Mouse (Mus musculus) hindbrain, embryonic 15.5 days (tissue): ENCODE measurements around the gene Ankrd33b. TPM values are rescaled to one million over a fixed set of nuclear protein-coding genes. Genes with fewer than 3 reads are reported as not detected.

ENCODE experiments used
- ATAC-seq: fragments of 200-750 bp; cut with Nextera tagmentation; 2 replicates; pipeline ENCODE4 v1.8.0; 2017; ENCODE audit warnings: low read depth, moderate number of reproducible peaks, moderate TSS enrichment; ENCODE audit not compliant: low FRiP score
- H3K27ac ChIP-seq: fragments of 300-500 bp; sonication (generic); replicated peaks from 2 replicates; pipeline ENCODE4 v1.5.1; 2015; ENCODE audit warnings: mild to moderate bottlenecking, inconsistent platforms
- H3K27me3 ChIP-seq: fragments of 300-500 bp; sonication (generic); 2 replicates; pipeline ENCODE4 v1.6.1; 2015; ENCODE audit warnings: control low read depth, inconsistent platforms
- H3K36me3 ChIP-seq: fragments of 300-500 bp; sonication (generic); 2 replicates; pipeline ENCODE4 v1.6.1; 2015; ENCODE audit warnings: control low read depth, inconsistent platforms
- H3K4me1 ChIP-seq: fragments of 300-500 bp; sonication (generic); replicated peaks from 2 replicates; pipeline ENCODE4 v1.6.1; 2015; ENCODE audit warnings: control low read depth, inconsistent platforms
- H3K4me2 ChIP-seq: fragments of 300-500 bp; sonication (generic); 2 replicates; pipeline ENCODE4 v1.6.1; 2015; ENCODE audit warnings: moderate library complexity, mild to moderate bottlenecking, inconsistent platforms
- H3K4me3 ChIP-seq: fragments of 300-500 bp; sonication (generic); 2 replicates; pipeline ENCODE4 v1.5.1; 2015; ENCODE audit warnings: mild to moderate bottlenecking, inconsistent platforms
- H3K9ac ChIP-seq: fragments of 300-500 bp; sonication (generic); 2 replicates; pipeline ENCODE4 v1.6.1; 2015; ENCODE audit warnings: inconsistent platforms
- H3K9me3 ChIP-seq: fragments of 300-500 bp; sonication (generic); 2 replicates; pipeline ENCODE4 v1.6.1; 2016; ENCODE audit warnings: control low read depth, inconsistent platforms
- whole genome bisulfite sequencing: fragments of 180-500 bp; shearing (Covaris S2); methylation state at CpG from one replicate; pipeline ENCODE4 v1.1.7; 2015; 5-methylcytosine and 5-hydroxymethylcytosine counted together
- polyA plus RNA-seq: library from polyadenylated mRNA; unstranded; fragments of >200 nt; fragmentation: Nextera tagmentation; extraction: Ambion mirVana; gene quantifications from 2 replicates; pipeline ENCODE4 v1.2.1, GENCODE M21; 2015

The Ankrd33b gene
- polyA plus RNA-seq, 1 experiment from 2014 or later: 1.0 TPM

DNA sequence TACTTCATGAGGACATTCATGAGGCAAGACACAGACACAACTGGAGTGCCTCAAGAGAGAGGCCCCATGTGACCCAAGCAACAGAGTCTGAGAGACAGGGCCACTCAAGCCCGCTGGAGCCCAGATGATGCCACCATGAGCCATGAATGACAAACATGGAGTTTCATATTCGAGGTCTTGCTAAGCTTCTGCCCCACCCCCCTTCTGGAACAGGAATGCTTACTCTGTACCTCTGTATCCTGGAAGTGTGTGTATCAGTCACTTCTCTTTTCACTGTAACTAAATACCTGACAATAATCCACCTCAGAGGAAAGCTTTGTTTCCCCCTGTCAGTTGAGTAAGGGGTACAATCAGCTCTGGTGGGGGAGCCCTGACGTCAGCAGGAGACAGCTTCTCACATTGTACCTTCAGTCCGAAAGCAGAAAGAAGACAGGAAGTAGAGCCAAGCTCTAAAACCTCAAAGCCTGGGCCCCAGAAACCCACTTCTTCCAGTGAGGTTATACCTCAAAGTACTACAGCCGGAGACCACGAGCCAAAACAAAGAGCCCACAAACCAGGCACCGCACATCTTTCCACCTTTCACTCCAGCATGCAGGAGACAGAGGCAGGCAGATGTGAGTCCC is 34.9 kb downstream of the Ankrd33b start:
- Histone ChIP-seq H3K4me2 (no peak overlapping the region), H3K4me1 (no peaks in the 10 kb centered on the region), H3K4me3 (no peak overlapping the region), H3K9ac (no peak overlapping the region), H3K27me3 (no peaks in the 10 kb centered on the region), H3K9me3 (no peaks in the 10 kb centered on the region), H3K27ac (no peak overlapping the region), H3K36me3 (no peaks in the 10 kb centered on the region)
- WGBS: 87% methylated on average over 7 of the region's 7 CpGs
- no peak for ATAC-seq

- H3K9ac ChIP-seq: no peak overlapping the region
- H3K4me1 ChIP-seq: no peaks in the 10 kb centered on the region
- H3K27ac ChIP-seq: no peak overlapping the region
- H3K9me3 ChIP-seq: no peaks in the 10 kb centered on the region
- no peaks in the 10 kb centered on the region for H3K27me3 ChIP-seq
- H3K36me3 ChIP-seq: no peaks in the 10 kb centered on the region
- ATAC-seq: no peak
- H3K4me3 ChIP-seq: no peak overlapping the region
- H3K4me2 ChIP-seq: no peak overlapping the region
- WGBS: 70% methylated on average over 4 of the region's 4 CpGs
These were observed 35.8 kb downstream of the Ankrd33b start for GRCm38 (mm10) chr15:31331742-31332141.

- H3K9me3 ChIP-seq: no peaks in the 10 kb centered on the region
- no peaks in the 10 kb centered on the region for H3K27me3 ChIP-seq
- ATAC-seq: no peak
- no peaks in the 10 kb centered on the region for H3K4me1 ChIP-seq
- H3K27ac ChIP-seq: no peak overlapping the region
- H3K36me3 ChIP-seq: no peaks in the 10 kb centered on the region
- 79% methylated on average over 9 of the region's 9 CpGs for WGBS
- H3K4me3 ChIP-seq: no peak overlapping the region
- H3K4me2 ChIP-seq: no peak overlapping the region
- no peak overlapping the region for H3K9ac ChIP-seq
These were observed 39.4 kb downstream of the Ankrd33b start for GRCm38 (mm10) chr15:31328082-31328614.

DNA sequence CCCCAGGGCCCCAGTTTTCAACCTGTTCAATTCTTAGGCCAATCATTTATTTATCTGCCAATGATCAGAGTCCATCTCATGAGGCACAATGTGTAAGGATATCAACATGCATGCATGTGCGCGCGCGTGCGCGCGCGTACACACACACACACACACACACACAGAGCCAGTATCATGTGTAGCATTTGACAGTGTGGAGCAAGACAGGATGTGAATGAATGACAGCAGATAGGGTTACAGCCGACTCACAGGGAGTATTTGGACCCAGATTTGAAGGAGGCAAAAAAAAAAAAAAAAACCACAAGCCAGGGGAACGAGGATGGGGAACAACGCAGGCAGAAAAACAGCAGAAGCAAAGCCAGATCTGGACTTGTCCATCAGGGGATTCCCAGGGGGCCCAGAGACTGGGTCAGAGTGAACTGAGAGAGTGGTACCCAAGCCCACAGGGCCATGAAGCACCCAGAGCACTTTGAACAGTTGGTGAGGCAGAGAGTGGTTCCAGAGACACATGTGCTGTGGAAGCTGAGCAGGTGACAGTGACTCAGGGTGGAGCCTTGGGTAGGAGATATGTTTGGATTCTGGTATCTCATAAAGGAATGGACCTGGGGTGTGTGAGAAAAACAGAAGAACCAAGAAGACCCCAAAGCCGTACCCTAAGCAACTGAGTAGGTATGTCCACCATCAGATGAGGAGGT is 41.7 kb downstream of the Ankrd33b start:
- no peak overlapping the region for H3K9ac ChIP-seq
- no peaks in the 10 kb centered on the region for H3K36me3 ChIP-seq
- H3K4me2 ChIP-seq: no peak overlapping the region
- no peaks in the 10 kb centered on the region for H3K27me3 ChIP-seq
- no peaks in the 10 kb centered on the region for H3K4me1 ChIP-seq
- H3K9me3 ChIP-seq: no peaks in the 10 kb centered on the region
- ATAC-seq: no peak
- H3K27ac ChIP-seq: no peak overlapping the region
- WGBS: 92% methylated on average over 12 of the region's 12 CpGs
- no peak overlapping the region for H3K4me3 ChIP-seq

- no peak overlapping the region for H3K9ac ChIP-seq
- no peak overlapping the region for H3K4me3 ChIP-seq
- no peaks in the 10 kb centered on the region for H3K36me3 ChIP-seq
- H3K4me2 ChIP-seq: no peak overlapping the region
- H3K9me3 ChIP-seq: no peaks in the 10 kb centered on the region
- 73% methylated on average over 13 of the region's 13 CpGs for WGBS
- H3K27me3 ChIP-seq: no peaks in the 10 kb centered on the region
- ATAC-seq: no peak
- no peak overlapping the region; the same call in 1 of the 2 replicates for H3K27ac ChIP-seq
- no peaks in the 10 kb centered on the region for H3K4me1 ChIP-seq
These were observed 43.0 kb downstream of the Ankrd33b start for GRCm38 (mm10) chr15:31324551-31324950.

DNA sequence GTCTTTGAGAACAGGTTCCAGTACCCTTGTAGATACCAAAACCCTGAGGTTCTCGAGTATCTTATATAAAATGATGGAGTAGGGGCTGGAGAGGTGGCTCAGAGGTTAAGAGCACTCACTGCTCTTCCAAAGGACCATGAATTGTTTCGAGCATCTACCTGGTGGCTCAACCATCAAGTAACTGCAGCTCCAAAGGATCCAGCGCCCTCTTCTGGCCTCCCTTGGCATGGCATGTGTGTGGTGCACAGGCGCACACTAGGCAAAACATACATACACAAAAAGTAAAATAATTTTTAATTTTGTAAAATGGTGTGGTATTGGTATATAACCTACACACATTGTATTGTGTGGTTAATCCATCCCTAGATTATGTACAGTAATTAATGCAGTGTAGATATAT is 43.8 kb downstream of the Ankrd33b start:
- H3K4me3 ChIP-seq: no peak overlapping the region
- H3K9me3 ChIP-seq: no peaks in the 10 kb centered on the region
- H3K27ac ChIP-seq: no peak overlapping the region
- peaks cover 7% of the 10 kb centered on the region; the same call in 1 of the 2 replicates for H3K4me1 ChIP-seq
- WGBS: 80% methylated on average over 4 of the region's 4 CpGs
- no peak overlapping the region for H3K9ac ChIP-seq
- ATAC-seq: no peak
- no peaks in the 10 kb centered on the region for H3K36me3 ChIP-seq
- no peaks in the 10 kb centered on the region for H3K27me3 ChIP-seq
- no peak overlapping the region for H3K4me2 ChIP-seq

DNA sequence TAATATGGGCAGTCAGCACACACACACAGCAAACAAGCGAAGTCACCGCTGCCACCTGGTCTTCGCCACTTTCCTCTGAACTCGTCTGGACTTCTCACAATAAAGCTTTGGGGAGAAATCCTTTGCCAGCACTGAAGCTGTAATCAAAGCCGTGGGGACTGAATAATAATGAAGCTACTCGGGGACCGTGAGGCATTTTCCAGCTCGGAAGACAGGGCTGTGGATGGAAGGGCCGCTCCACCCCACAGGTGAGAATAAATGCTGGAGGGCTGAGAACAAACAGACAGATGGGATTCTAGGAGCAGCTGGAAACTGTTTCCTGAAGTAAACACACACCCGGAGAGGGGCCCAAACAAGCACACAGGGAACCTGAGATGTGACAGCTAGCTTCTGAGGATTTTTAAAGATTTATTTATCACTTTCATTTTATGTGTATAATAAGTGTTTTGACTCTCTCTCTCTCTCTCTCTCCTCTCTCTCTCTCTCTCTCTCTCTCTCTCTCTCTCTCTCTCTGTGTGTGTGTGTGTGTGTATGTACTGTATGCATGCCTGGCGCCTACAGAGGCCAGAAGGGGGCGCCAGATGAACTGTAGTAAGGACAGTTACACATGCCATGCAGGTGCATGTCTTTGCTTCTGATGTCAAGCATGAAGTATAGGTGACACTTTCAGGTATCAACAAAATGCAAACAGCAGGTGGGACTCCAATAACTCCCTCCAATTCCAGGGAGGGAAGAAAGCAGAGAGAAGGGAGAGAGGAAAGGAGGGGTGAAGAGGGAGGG is 46.7 kb downstream of the Ankrd33b start:
- Histone ChIP-seq H3K36me3 (no peaks in the 10 kb centered on the region), H3K27ac (no peak overlapping the region), H3K4me1 (peaks cover 19% of the 10 kb centered on the region), H3K27me3 (no peaks in the 10 kb centered on the region), H3K4me3 (no peak overlapping the region), H3K9me3 (no peaks in the 10 kb centered on the region), H3K4me2 (no peak overlapping the region), H3K9ac (no peak overlapping the region)
- 60% methylated on average over 12 of the region's 12 CpGs for WGBS
- ATAC-seq: no peak

- H3K9me3 ChIP-seq: no peaks in the 10 kb centered on the region
- peaks cover 19% of the 10 kb centered on the region for H3K4me1 ChIP-seq
- 51% methylated on average over 4 of the region's 4 CpGs for WGBS
- H3K4me3 ChIP-seq: no peak overlapping the region
- no peak overlapping the region for H3K4me2 ChIP-seq
- no peak for ATAC-seq
- H3K9ac ChIP-seq: no peak overlapping the region
- no peaks in the 10 kb centered on the region for H3K36me3 ChIP-seq
- H3K27ac ChIP-seq: 0 out of 2 replicates have a peak overlapping the region, but pooled peaks have one; percentile 22
- no peaks in the 10 kb centered on the region for H3K27me3 ChIP-seq
These were observed 48.5 kb downstream of the Ankrd33b start for GRCm38 (mm10) chr15:31319046-31319445.

GRCm38 (mm10) chr15:31318158-31318955 is 49.2 kb downstream of the Ankrd33b start:
- Histone ChIP-seq H3K4me3 (no peak overlapping the region), H3K27ac (0 out of 2 replicates have a peak overlapping the region, but pooled peaks have one; percentile 22), H3K9me3 (no peaks in the 10 kb centered on the region), H3K9ac (no peak overlapping the region), H3K36me3 (no peaks in the 10 kb centered on the region), H3K4me1 (peaks cover 19% of the 10 kb centered on the region), H3K4me2 (no peak overlapping the region), H3K27me3 (no peaks in the 10 kb centered on the region)
- WGBS: 33% methylated on average over 6 of the region's 6 CpGs
- no peak for ATAC-seq

DNA sequence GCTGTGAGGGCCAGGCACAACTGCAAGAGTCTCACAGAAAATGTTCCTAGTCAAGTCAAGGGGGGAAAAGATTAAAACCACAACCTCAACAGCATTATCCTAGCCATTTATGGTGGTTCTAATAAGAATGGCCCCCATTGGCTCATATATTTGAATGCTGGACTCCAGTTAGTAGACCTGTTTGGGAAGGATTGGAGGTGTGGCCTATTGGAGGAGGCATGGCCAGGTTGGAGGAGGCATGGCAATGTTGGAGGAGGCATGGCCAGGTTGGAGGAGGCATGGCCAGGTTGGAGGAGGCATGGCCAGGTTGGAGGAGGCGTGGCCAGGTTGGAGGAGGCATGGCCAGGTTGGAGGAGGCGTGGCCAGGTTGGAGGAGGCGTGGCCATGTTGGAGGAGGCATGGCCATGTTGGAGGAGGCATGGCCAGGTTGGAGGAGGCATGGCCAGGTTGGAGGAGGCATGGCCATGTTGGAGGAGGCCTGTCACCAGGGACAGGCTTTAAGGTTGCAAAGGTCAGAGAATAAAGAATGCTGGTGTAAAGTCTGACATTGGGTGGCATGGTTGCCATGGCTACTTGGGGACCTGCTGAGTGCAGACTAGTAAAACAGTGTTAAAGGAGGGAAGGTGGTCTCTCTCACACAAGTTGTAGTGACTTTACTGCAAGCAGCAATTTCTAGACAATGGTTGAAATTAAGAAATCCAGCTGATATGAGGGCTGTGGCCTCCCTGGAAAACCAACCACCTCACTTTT is 50.3 kb downstream of the Ankrd33b start:
- ATAC-seq: no peak
- Histone ChIP-seq H3K27me3 (no peaks in the 10 kb centered on the region), H3K27ac (no peak overlapping the region), H3K36me3 (no peaks in the 10 kb centered on the region), H3K9ac (no peak overlapping the region), H3K4me2 (no peak overlapping the region), H3K4me3 (no peak overlapping the region), H3K4me1 (peaks cover 19% of the 10 kb centered on the region), H3K9me3 (no peaks in the 10 kb centered on the region)
- 92% methylated on average over 3 of the region's 3 CpGs for WGBS

GRCm38 (mm10) chr15:31315630-31316231 is 51.8 kb downstream of the Ankrd33b start:
- Histone ChIP-seq H3K9me3 (no peaks in the 10 kb centered on the region), H3K27ac (no peak overlapping the region), H3K9ac (no peak overlapping the region), H3K4me2 (no peak overlapping the region), H3K4me1 (peaks cover 19% of the 10 kb centered on the region), H3K36me3 (no peaks in the 10 kb centered on the region), H3K4me3 (no peak overlapping the region), H3K27me3 (no peaks in the 10 kb centered on the region)
- ATAC-seq: peak; percentile 86
- WGBS: 4% methylated on average over 5 of the region's 5 CpGs
